Mouse (Mus musculus): ENCODE measurements at regions not wholly inside any gene's neighbourhood (a gene's known extent, or its start where the extent isn't known, plus 50 kb on each side); places are given as distances from the start of the nearest gene placed in this dataset.

GRCm38 (mm10) chr2:50694849-50695248 is 398.2 kb upstream of the Mmadhc start:
- no peak for DNase-seq (ENCODE audit: low spot score in 2 of 2)

- no peak for DNase-seq (ENCODE audit: low spot score in 2 of 2)
Observed at GRCm38 (mm10) chr2:50693784-50694350, 397.3 kb upstream of the Mmadhc start.

- DNase-seq (ENCODE audit: low spot score in 2 of 2), result no peak
Observed at GRCm38 (mm10) chr2:50690120-50691103, 393.8 kb upstream of the Mmadhc start.

GRCm38 (mm10) chr2:50687672-50688151 is 391.1 kb upstream of the Mmadhc start:
- DNase-seq (ENCODE audit: low spot score in 2 of 2), result no peak

GRCm38 (mm10) chr2:50687222-50687621 is 390.6 kb upstream of the Mmadhc start:
- DNase-seq (ENCODE audit: low spot score in 2 of 2), result no peak

- no peak for DNase-seq (ENCODE audit: low spot score in 2 of 2)
Observed at GRCm38 (mm10) chr2:50677456-50677855, 380.9 kb upstream of the Mmadhc start.

- no peak for DNase-seq (ENCODE audit: low spot score in 2 of 2)
Observed at GRCm38 (mm10) chr2:50675736-50676550, 379.3 kb upstream of the Mmadhc start.

GRCm38 (mm10) chr2:50674856-50675175 is 378.2 kb upstream of the Mmadhc start:
- DNase-seq (ENCODE audit: low spot score in 2 of 2), result no peak

- no peak for DNase-seq (ENCODE audit: low spot score in 2 of 2)
Observed at GRCm38 (mm10) chr2:50674151-50674855, 377.7 kb upstream of the Mmadhc start.

GRCm38 (mm10) chr2:50669297-50669696 is 372.7 kb upstream of the Mmadhc start:
- DNase-seq (ENCODE audit: low spot score in 2 of 2), result no peak

- no peak for DNase-seq (ENCODE audit: low spot score in 2 of 2)
Observed at GRCm38 (mm10) chr2:50668789-50669188, 372.2 kb upstream of the Mmadhc start.

- DNase-seq (ENCODE audit: low spot score in 2 of 2), result no peak
Observed at GRCm38 (mm10) chr2:50667180-50667579, 370.6 kb upstream of the Mmadhc start.

GRCm38 (mm10) chr2:50662504-50662903 is 365.9 kb upstream of the Mmadhc start:
- DNase-seq (ENCODE audit: low spot score in 2 of 2), result no peak

- no peak for DNase-seq (ENCODE audit: low spot score in 2 of 2)
Observed at GRCm38 (mm10) chr2:50660000-50660399, 363.4 kb upstream of the Mmadhc start.

GRCm38 (mm10) chr2:50657826-50658225 is 361.2 kb upstream of the Mmadhc start:
- DNase-seq (ENCODE audit: low spot score in 2 of 2), result no peak

GRCm38 (mm10) chr2:50656351-50656750 is 359.8 kb upstream of the Mmadhc start:
- no peak for DNase-seq (ENCODE audit: low spot score in 2 of 2)

GRCm38 (mm10) chr2:50654953-50655324 is 358.3 kb upstream of the Mmadhc start:
- DNase-seq (ENCODE audit: low spot score in 2 of 2), result peak in 1 of 2 experiments; percentile 8

GRCm38 (mm10) chr2:50654221-50654952 is 357.8 kb upstream of the Mmadhc start:
- no peak for DNase-seq (ENCODE audit: low spot score in 2 of 2)

GRCm38 (mm10) chr2:50653121-50653615 is 356.6 kb upstream of the Mmadhc start:
- DNase-seq (ENCODE audit: low spot score in 2 of 2), result no peak

- DNase-seq (ENCODE audit: low spot score in 2 of 2), result no peak
Observed at GRCm38 (mm10) chr2:50649656-50650055, 353.1 kb upstream of the Mmadhc start.

GRCm38 (mm10) chr2:50643219-50643618 is 346.6 kb upstream of the Mmadhc start:
- DNase-seq (ENCODE audit: low spot score in 2 of 2), result no peak
